Mouse (Mus musculus): ENCODE data around the gene Zfpm1.
A peak's percentile ranks its signal among the peaks of the same experiment; 100 is the strongest.

The Zfpm1 gene

DNA sequence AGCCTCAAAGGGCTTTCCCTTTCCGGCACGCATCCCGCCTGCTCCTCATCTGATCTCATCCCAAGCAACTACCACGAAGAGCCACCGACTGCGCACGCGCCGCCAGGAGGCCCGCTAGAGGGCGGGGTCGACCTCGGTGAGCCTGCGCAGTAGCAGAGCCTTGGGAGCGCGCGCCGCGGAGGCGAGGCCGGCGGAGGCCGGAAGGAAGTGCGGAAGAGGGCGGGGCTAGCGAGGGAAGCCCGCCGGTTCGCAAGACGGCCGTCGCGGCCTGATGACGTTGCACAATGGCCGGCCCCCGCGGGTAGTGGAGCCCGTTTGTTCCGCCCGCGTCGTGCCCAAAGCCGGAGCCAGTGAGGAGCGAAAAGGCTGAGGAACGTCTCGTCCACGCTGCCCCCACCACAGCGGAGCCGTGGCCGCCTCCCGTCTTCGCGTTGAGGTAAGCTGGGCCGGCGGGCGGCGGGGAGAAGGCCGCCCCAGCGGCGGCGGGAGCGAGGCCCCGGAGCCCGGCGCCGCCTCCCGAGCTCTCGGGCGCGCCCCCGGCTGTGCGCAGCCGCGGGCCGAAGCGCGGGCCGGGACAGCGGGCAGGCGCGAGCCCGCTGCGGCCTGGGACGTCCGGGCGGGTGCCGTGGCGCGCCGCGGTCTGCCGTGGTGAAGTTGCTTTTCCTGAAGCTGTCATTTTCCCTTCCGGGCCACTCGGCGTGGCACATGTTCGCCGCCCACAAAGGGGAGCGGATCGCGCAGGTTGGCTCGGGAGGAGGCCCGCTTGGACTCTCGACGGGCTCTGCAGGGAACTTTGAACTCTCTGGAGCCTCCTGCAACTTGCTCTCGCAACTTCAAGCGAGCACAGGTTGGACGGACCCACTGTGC, 94.7 kb downstream of the Zfpm1 start, which contains the start of gene Zc3h18:
TSS of gene Zc3h18 (plus strand) at position 245 of the 867 bp plus-strand sequence.
- peak; percentile 37 for DNase-seq (ENCODE audit: extremely low read depth, low read depth, low spot score)

DNA sequence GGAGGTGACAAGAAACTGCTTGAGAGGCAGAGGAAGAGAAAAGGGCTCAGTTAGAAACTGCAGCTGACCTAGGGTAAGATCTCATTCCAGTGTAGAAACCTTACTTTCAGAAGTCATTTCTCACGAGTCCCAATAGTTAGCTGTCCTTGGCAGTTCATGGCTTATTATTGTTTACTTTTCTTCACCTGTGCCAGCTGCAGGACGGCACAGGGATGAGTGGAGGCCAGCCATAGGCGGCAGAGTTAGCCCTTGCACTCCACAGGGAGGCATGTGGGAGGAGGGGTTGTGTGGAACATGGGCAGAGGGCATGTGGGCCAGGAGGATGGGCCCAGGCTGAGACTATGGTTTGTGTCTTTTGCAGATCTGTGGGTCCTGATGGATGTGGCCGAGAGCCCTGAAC, 101.1 kb downstream of the Zfpm1 start:
- no peak for DNase-seq (ENCODE audit: extremely low read depth, low read depth, low spot score)

Data from fat pad, adult 2 months (tissue).